Mouse (Mus musculus) urinary bladder, adult 18-20 months (tissue): ENCODE data around the gene Dnah3.

Experiments
- DNase-seq, 2 experiments: peaks; one replicate each; pipeline ENCODE4 v3.0.0; 2022; ENCODE audit warnings: low spot score in 2 of 2, mixed read lengths in 2 of 2

Dnah3 gene

DNA sequence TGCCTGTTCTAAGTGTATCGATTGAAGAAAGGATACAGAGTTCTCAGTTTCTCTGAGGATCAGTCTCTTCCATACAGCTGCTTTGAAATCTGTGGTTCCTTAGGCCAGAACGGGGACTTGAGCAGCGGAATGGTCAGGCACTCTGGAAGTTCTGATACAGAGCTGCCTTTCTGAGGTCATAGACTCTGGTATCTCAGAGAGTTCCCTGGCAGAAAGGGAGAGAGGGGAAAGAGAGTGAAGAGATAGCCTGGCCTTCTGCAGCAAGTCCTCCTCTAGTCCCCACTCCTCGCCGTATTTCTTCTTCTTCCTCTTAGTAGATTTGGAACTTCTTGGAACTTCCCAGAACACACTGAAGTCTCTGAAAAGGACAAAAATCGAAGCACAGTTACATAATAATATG lies at the start of gene Dnah3:
Dnah3 (minus strand) TSS at position 101 of the 400 bp plus-strand sequence.
- DNase-seq = no peak

DNA sequence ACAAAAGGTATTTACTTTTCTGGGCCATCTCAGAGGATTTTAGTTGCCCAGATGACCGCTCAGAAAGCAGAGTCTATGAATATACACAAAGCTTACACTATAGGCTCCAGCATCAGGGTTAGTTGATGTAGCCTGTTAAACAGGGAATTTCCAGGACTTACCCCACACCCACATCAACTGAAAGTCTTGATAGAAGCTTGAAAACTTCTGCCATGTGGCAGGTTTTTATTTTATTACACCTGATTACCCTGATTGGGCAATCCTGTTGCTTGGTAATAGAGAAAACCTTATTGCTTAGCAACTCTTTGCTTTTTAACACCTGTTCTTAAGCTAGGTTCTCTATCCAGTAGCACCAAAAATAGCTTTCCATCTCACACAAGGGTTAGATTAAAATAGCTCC lies 47.7 kb upstream of the Dnah3 start:
- DNase-seq = no peak

DNA sequence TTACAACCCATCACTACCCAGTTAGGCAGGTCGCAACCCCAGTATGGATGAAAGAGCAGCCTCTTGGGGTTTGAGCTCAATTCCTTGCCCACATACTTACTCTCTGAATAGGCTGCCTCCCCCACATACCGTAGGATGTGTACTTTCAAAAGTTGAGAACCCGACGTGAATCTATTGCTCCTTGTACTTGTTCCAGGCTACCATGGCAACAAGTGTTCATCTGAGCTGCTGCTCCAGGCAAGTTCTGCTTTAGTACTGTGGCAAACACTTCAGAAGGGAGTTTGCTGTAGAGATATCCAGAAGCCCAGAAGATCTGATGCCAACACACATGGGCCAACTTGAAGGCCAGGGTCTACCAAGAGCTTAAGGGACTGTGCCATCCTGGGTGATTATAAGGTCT lies 33.9 kb upstream of the Dnah3 start:
- DNase-seq = no peak

DNA sequence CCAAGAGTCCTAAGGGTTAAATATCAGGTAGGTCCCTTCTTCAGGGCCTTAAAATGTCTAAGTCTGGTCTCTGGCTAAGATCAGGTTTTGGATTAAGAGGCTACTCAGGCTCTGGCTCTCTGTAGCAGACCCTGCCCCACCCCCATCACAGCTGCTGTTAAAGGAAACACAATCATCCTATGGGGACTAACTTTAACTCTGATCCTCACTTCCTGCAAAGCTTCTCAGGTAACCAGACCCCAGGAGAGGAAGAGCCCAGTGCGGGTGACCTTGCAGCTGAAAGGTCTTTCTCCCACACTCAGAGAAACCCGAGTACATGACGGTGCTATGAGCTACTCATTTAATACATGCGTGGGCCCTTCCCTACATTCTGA lies 32.6 kb upstream of the Dnah3 start:
- DNase-seq = no peak

DNA sequence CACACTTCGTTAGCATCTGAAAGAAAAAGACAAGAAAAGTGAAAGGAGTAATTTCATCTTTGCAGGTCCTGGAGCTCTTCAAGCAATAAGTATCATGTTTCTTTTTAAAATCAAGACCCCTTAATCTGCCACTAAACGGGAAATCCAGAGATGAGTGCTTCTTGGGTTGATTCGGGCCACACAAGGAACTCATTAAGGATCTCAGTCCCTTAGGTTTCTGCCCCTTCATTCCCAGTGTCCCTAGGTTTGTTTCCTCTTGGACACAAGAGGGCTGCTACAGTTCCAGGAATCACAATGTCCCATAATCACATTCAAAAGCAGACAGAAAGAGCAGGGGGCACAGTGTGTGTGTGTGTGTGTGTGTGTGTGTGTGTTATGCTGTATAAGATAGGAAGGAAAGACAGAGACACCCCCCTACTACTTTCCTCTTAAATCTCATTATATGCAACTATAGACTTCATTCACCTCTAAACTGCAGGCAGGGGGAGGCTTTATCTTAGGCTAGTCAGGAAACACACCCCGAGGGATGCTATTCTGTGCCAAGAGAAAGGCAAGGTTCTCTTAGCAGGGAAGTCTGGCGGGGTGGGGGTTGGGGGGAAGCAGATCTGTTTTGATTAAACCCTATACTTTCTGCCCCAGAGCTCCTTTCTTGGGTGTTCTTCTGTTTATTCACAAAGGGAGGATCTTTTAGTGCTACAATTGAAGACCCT lies 32.1 kb upstream of the Dnah3 start:
- no peak for DNase-seq

DNA sequence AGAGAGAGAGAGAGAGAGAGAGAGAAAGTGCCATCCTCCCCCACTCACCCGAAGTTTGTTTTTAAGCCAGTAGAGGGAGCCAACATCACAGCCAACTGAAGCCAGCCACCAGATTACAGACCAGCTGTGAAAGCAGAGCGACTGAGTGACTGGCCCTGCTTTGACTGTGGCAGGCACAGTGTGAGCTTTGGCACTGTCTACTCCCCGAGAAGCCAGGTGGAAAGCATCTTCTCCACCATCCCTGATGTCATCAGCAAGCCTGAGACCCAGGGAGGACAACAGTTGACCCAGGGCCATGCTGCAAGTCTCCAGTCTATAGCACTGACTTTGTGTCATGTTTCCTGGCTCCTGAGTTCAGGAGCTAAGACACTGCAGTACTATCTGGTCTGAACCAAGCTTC lies 29.8 kb upstream of the Dnah3 start:
- peak; percentile 32 to 46 for DNase-seq

DNA sequence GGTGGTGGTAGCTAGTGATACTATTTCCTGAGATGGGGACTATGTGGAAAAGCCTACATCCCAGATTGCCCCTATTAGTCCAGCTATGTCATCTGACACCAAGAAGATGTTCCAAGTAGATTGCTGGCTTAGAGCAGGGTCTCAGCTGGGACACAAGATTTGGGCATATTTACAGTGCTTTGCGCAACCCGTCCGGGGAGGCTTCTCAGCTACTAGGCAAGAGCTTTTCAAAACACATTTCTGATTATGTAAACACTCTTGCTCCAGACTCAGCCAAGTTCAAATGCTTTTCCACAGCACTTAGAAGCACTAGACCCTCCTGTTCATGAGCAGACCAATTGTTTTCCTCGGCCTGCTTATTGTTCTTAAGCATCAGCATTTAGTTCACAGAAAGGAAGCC lies 28.7 kb upstream of the Dnah3 start:
- DNase-seq = peak in 1 of 2 experiments; percentile 39

DNA sequence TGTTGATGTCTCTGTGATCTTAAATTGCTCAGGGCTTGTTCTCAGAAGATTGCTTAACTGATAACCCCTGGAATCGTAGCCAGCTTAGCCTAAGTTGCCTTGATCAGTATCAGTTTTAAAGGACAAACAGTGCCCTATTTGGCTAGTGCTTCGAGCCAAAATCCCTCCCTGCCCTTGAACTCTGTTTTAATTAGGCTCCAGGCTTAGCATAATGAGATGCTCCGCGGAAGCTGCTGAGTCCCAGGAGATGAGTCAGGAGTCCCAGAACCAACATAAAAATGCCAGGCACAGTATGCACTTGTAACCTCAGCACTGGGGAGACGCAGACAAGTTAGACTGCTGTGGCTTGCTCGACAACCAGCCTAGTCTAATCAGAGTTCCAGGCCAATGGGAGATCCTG lies 22.4 kb upstream of the Dnah3 start:
- DNase-seq = no peak

DNA sequence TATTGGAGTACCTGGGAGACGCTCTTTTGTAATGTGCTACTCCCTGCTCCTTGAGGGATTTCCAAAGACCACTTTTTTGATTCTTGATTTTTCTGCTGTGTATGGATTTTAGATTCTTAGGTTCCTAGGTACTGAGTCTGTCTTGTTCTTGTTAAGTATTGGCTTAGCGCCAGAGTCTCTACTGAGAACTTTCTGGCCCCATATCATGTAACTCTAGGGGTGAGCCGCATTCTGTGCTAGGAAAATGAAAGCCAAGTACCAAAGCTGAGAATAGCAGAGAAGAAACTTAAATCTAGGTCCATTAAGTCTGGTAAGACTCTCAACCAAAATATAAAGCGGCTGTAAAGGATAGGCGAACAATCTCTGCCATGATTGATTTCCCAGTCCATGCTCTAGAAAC lies 21.9 kb upstream of the Dnah3 start:
- DNase-seq = no peak

DNA sequence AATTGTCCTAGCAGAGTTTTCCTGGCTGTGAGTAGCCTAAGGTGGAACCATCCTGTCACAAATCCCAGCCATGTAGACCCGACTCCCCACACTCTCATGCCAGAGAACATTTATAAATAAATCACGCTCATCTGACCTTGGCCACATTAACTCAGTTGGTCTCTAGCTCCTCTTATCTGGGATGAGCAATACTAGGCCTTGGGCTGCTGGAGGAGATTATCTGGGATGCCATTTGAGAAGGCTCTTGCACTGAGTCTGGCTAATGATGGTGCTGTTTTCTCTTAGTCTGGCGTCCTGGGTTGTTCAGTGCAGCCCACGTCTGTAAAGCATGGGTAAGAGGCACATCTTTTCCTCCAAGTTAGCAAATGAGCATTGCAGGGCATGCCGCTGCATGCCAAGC lies 14.6 kb upstream of the Dnah3 start:
- DNase-seq = no peak

DNA sequence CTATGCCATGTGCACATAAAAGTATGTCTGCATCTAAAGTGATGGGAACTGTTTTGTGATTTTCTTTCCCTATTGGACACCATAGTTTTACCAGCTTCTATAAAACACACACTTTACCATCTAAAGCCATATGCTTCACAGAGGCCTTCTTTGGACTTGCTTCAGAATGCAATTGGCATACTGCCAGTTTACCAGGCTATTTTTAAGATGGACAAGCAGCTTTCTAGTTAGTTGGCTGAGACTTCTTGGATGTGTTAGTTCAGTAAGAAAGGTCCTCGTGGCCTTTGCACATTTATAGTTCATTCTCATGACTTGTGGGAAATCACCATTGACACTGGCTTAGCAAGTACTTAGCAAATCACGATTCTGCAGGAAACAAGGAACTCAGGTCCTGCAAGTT lies 11.3 kb upstream of the Dnah3 start:
- DNase-seq = no peak

DNA sequence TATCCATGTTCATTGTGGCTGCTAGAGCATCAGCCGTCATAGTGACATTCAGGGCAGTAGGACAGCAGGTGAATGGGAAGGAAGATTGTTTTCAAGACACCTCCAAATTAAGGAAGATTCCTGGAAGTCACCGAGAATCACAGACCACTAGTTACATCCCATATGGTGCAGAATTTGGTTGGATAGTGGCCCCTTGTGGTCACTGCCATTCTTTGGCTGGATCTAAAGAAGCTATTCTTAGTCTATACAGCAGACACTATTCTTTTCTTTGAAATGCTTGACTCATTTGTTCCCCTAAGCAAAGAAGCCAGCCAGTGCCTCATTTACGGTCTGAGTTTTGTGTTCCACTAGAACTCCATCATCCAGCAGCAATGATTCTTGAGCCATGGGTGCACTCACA lies 9.9 kb upstream of the Dnah3 start:
- DNase-seq = no peak

DNA sequence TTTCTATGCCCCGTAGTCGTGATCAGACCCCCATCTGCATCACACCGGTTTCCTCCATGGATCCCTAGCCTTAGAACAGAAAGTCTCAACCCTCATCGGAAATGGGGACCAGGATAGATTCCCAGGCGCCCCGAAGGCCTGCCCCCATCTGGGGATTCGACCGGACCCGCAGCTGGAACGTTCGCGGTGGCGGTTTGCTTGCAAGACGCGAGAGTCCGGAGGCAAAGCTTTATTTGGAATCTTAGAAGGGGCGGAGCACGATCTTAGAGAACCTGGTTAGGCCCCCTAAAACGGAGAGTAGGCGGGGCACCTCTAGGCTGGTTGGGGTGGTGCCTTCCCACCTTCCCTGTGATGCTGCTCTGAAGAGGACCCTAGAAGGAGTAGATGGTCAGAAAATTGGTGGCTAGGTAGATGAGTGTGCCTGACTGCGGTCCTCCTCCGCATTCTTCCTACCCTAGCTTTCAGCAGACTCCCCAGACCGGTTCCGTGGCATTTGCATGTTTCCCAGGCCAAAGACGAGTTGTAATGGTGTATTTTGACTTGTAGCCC lies 8.0 kb upstream of the Dnah3 start:
- DNase-seq = peak; percentile 57 to 68

DNA sequence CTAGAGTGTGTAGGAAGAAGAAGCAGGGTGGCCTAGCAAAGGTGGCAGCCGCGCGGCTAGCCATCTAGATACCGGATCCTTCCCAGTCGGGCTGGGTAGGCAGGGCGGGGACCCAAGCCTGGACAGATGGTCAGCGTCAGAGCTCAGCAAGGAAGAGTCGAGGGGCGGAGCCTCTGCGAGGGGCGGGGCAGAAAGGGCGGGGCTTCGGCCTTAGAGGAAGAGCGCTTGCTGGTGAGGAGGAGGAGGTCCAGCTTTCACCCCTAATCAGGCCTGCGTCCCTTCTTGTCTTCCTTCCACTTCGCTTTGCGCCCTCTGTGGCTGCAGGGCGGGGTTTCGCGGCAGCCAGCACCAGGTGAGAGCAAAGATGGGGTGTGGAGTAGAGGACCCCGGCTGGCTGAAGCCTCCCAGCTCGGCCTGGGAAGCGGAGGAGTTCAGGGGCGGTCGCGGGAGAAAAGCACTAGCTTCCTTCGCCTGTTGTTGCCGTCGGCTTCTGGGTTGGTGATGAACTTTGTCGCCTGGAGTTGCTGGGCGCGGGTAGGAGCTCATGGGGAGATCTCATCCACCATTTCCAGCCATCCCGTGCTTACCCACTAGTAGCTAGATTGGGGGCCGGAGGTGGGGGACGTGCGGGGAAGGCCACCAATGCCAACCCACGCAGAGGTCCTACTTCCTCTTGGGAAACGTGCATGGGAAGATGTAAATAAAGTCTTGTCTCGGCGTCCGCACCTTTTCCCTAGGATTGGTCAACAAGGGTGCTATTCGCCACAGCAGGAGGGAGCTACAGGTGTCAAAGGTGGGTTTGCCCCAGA lies 7.3 kb upstream of the Dnah3 start, which contains the start of gene Tmem159:
Tmem159 (plus strand) TSS at position 190 of the 809 bp plus-strand sequence.
- DNase-seq = peak; percentile 94 to 95

DNA sequence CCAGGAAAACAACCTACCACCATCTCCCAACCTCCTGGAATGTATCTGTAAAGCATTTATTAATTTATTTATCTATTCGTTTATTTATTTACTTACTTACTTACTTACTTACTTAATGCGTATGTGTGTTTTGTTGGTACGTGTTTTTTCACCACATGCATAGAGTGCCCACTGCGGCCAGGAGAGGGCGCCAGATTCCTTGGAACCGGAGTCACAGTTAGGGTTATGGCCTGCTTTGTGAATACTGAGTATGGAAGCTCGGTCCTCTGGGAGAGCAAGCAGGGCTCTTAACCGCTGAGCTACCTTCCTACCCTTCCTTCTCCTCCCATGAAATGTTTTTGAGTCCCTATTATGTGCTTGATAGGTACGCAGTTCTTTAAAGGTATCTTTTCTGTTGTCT lies 3.3 kb upstream of the Dnah3 start:
- DNase-seq = peak; percentile 71 to 79

DNA sequence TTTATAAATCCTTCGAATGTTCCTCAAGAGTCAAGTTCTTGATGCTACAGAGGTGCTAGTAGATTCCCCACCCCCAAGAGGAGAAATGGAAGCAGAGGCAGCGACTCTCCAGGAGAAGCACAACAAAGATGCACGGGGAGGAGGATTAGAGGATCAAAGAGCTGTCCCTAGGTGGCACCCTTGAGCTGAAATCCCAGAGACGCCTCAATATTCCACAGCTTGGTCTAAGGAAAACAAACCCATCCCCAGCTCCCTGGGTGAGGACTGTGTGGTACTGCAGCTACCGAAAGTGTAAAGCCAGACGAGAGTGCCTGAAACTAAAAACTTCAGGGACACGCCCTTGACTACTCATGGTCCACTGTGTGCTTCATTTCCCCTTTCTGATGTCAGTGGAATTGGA lies 2.8 kb upstream of the Dnah3 start:
- peak; percentile 46 to 50 for DNase-seq

DNA sequence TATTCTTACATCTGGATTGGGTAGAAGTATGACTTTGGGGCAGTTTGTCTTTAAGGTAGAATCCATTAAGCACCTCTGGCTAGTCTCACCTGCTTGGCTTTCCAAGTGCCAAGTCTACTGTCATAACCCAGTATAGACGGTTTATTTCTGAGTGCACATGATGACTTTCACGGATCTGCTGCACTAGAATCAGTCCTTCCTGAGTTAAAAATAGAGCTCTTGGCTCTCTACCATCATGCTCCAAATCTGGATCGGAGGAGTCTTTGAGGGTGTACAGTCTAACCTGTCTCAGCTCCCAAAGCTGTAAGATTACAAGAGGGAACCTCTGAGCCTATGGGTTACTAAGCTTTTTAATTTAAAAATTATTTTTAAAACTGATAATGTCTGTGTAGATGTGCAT lies 864 bp downstream of the Dnah3 start:
- DNase-seq = no peak

DNA sequence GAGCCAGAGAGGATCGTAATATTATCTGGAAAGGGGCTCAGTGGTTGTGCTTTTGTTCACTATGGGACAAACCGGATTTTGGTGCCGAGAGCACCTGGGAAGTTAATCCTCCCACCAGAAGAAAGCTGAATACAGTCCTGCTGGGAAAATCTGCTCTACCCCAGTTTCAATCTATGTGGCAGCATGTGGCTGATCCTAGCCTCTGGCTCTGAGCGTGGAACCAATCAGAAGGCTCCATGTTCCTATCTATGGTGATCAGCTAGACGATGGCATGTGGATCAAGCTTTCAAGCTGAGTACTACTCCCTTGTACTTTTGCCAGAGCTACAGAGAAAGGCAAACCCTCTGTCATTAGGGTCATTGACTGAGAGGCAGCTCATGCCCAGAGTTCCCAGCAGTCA lies 2.0 kb downstream of the Dnah3 start:
- no peak for DNase-seq

DNA sequence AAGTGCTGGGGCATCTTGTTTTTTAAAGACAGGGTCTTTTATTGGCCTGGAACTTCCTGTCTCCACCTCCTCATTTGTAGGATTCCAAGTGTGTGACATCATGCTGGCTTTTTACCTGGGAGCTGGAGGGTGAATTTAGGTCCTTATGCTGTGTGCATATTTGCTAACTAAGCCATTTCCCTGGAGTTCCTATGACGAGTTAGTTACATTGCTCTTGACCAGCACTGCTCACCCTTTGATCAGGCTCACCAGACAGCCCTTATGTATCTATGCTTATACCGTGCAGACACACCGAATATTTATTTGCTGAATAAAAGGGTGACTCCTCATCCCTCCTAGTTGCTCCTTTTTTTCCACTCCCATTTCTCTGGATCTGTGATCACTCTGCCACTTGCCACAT lies 14.9 kb downstream of the Dnah3 start:
- no peak for DNase-seq

DNA sequence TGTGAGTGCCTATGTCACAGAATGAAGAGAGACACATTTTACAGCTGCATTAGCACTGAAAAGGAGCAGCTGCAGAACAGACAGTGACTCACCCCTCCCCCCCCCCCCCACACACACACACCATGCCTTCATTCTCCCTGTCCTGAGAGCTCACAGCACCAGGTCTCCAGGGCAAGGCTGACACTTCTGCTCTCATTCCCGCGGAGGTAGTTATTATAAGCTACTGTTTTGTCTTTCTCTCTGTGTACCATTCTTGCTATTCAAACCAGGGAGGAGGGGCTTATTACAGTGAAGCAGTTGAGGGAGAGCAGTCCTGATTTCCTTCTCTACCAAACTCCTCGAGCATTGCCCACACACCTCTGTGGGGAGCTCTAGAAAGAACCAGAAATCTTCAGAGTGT lies 25.9 kb downstream of the Dnah3 start:
- DNase-seq = no peak

DNA sequence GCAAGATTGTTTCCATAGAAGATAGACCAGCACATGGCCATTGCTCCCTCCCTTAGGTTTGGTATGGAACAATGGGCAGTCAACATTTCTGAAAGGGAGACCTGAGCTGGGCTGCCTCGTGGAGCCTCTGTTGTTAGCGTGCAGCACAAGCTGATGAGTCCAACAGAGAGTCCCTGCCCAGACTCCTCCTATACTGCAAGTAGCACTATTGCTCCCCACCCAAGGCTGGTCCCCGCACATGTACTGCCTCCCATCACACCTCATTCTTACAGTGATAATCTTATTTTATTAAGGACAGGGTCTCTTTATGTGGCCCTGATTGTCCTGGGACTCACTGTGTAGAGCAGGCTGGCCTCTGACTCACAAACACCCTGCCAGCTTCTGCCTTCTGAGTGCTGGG lies 27.0 kb downstream of the Dnah3 start:
- DNase-seq = no peak

DNA sequence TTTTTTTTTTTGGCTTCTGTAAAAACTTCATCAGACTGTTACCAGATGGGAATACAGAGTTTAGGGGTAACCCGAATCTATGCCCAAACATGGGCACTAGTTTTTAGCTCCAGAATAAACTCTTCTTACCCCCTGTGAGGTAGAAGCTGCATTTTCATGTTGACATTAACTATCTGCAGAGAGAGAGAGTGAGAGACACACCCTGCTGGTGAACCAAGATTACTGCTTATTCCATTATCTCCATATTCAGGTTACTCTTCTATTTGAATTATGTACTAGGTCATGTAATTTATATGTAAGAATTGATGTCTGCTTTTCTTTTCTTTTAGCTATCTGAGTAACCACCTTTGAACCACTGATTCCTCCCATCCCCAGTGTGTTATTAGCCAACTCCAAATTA lies 31.0 kb downstream of the Dnah3 start:
- DNase-seq = no peak

DNA sequence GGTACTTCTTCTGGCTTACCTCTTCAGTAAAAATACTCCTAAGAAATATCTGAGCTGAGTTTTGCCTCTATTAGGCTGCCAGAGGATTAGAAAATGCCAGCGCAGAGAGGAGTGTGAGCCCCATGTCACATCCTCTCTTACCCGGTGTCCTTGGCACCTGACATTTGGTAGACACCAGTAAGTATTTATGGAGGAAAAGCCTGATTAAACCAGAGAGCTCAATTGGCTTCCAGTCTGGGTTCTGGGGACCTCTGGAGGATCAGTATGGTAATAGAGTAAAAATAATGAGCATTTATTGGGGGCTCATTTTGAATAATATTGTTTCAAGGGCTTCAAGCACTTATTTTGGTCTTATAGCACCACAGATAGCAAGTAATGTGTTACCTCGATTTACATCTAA lies 39.6 kb downstream of the Dnah3 start:
- DNase-seq = no peak
